Mouse (Mus musculus): ENCODE data around the gene Olfr608. TPM values are rescaled to one million over a fixed set of nuclear protein-coding genes. Genes with fewer than 3 reads are reported as not detected.
"Not testable (repeated sequence)": the region's sequence is repeated elsewhere in the genome, so short reads cannot be mapped to it uniquely, and the experiment has no call there.

Olfr608 gene
- not detected in 2 replicates for polyA plus RNA-seq (2016; fragmentation: Nextera tagmentation; extraction: Ambion mirVana)

DNA sequence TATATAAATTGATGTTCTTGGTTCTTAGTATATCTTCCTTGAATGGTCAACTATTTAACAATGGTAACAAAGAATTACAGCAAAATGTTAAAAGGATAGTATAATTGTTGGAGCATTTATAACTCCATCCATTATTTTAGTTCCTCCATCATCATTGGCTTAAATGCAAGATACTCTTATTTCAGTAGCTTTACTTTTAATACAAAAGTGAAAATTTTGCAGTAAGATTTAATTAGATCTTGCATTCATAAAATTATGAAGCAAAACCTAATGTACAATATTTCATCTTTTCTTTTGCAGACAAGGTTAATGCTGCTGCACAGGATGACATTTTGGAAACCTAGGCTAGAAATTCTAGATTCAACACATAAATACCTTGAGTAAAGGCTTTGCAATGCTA, at the start of gene Olfr608:
TSS of gene Olfr608 (plus strand) at position 301 of the 400 bp plus-strand sequence.
- Histone ChIP-seq H3K27ac (replicated peaks) (no peak within 1 kb of the TSS), H3K4me1 (no peaks in the 10 kb centered on the region), H3K27me3 (no peaks in the 10 kb centered on the region), H3K4me3 (no peak within 1 kb of the TSS), H3K36me3 (no peaks in the 10 kb centered on the region), H3K4me2 (replicated peaks) (no peak within 1 kb of the TSS), H3K9me3 (no peaks in the 10 kb centered on the region), H3K9ac (replicated peaks) (no peak within 1 kb of the TSS)
- no peak for ATAC-seq (ENCODE audit: low FRiP score, low read depth)

DNA sequence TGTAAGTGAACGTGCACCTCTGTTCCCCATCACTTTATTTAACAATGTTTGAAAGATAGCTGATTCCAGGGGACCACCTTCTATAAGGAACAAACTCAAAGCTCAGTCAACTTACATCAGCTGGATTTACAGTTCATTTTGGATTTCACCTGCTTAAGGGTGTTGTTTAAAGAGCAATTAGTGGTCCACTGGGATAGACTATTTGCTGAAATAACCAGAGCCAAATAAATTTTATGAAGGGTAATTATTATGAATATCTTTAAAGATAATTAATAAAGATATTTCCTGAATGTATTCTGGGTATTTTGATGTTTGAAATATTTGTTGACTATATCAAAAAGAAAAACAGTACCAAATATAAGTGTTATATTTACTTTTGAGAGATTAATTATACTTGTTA, 24.3 kb upstream of the Olfr608 start, which contains the start of gene Olfr605:
TSS of gene Olfr605 (minus strand) at position 101 of the 400 bp plus-strand sequence.
- H3K27ac ChIP-seq (replicated peaks), result no peak within 1 kb of the TSS
- H3K4me1 ChIP-seq, result no peaks in the 10 kb centered on the region
- no peaks in the 10 kb centered on the region for H3K9me3 ChIP-seq
- no peak within 1 kb of the TSS for H3K9ac ChIP-seq (replicated peaks)
- 86% methylated on average over 1 of the region's 1 CpGs for WGBS
- ATAC-seq (ENCODE audit: low FRiP score, low read depth), result no peak
- no peaks in the 10 kb centered on the region for H3K27me3 ChIP-seq
- no peak within 1 kb of the TSS for H3K4me2 ChIP-seq (replicated peaks)
- no peak within 1 kb of the TSS for H3K4me3 ChIP-seq
- no peaks in the 10 kb centered on the region for H3K36me3 ChIP-seq

DNA sequence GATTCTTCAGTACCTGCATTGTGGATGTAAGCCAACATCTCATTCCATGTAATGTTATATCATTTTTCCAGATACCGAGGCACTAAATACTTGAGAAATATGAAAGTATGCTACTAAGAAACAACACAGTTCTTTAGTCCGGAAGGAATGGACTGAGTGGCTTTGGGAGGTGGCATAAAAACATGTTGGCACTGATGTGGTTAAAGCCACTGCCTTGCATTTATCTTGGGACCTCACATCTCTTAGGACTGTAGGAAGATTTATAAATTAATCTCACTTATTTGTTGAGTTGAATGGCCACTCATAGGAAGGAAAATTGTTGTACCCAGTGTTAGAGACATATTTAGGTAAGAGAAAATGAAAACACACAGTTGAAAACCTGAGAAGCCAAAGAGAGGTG, 20.9 kb upstream of the Olfr608 start, which contains the start of gene Olfr606:
TSS of gene Olfr606 (plus strand) at position 301 of the 400 bp plus-strand sequence.
- Histone ChIP-seq H3K27me3 (no peaks in the 10 kb centered on the region), H3K27ac (replicated peaks) (no peak within 1 kb of the TSS), H3K4me2 (replicated peaks) (no peak within 1 kb of the TSS), H3K36me3 (no peaks in the 10 kb centered on the region), H3K4me1 (no peaks in the 10 kb centered on the region), H3K4me3 (no peak within 1 kb of the TSS), H3K9ac (replicated peaks) (no peak within 1 kb of the TSS), H3K9me3 (no peaks in the 10 kb centered on the region)
- no peak for ATAC-seq (ENCODE audit: low FRiP score, low read depth)
- 91% methylated on average over 2 of the region's 2 CpGs for WGBS

DNA sequence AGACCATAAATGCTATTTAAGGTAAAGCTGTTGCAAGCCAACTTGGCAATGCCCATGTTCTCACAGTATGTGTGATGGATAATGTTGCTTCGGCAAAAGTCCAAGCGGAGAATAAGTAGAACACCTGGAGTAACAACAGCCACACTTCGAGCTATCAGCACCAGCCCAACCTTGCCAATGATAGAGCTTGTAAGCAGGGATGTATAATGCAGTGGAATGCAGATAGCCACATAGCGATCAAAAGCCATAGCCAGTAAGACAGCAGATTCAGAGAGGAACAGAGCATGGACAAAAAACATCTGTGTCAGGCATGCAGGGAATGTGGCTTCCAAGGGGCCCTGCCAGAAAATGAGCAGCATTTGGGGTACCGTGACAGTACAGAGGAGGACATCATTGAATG, 9.1 kb upstream of the Olfr608 start:
- Histone ChIP-seq H3K27me3 (no peaks in the 10 kb centered on the region), H3K4me1 (no peaks in the 10 kb centered on the region), H3K4me3 (no peak overlapping the region), H3K36me3 (no peaks in the 10 kb centered on the region), H3K4me2 (replicated peaks) (no peak overlapping the region), H3K27ac (replicated peaks) (no peak overlapping the region), H3K9me3 (no peaks in the 10 kb centered on the region), H3K9ac (replicated peaks) (no peak overlapping the region)
- ATAC-seq (ENCODE audit: low FRiP score, low read depth), result no peak
- 92% methylated on average over 5 of the region's 5 CpGs for WGBS

DNA sequence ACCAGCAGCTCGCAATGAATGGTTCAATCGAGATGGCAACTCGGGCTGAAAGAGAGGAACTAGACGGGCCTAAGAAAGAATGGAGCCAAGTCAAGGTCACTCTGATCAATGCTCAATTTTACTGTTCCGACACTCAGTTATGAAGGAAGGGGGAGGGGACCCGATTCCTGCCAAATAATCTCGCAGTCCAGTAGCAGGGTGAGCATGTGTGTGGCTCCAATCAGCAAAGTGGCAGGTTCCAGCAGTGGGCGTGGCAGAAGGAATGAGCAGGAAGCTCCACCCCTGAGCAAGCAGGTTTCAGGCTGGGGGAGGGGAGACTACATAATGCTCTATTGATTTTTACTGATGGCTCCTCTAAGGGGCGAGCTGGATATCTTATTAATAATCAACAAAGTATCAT, 7.4 kb downstream of the Olfr608 start:
- not testable (repeated sequence) for H3K4me2 ChIP-seq (replicated peaks); H3K9ac ChIP-seq (replicated peaks); ATAC-seq (ENCODE audit: low FRiP score, low read depth); H3K4me1 ChIP-seq; H3K27ac ChIP-seq (replicated peaks); H3K27me3 ChIP-seq; H3K4me3 ChIP-seq; H3K9me3 ChIP-seq; H3K36me3 ChIP-seq
- 86% methylated on average over 9 of the region's 9 CpGs for WGBS

DNA sequence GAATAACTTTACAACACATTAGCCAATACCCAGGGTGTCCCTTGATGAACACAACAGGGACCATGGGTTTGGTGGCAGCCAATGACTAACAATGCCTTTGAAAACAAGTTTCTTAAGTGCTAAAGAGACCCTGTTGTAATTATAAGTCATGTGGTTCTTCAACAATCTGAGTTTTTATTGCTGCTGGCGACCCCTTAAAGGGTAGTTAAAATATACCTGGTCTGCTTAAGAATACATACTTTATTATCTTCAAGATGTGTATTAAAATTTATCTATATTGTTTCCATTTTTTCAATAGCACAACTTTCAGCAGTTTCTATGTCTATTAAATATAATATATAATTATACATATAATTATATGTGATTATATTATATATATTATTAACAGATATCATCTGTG, 28.3 kb downstream of the Olfr608 start, which contains the start of gene Olfr609:
TSS of gene Olfr609 (minus strand) at position 101 of the 400 bp plus-strand sequence.
- no peak for ATAC-seq (ENCODE audit: low FRiP score, low read depth)

DNA sequence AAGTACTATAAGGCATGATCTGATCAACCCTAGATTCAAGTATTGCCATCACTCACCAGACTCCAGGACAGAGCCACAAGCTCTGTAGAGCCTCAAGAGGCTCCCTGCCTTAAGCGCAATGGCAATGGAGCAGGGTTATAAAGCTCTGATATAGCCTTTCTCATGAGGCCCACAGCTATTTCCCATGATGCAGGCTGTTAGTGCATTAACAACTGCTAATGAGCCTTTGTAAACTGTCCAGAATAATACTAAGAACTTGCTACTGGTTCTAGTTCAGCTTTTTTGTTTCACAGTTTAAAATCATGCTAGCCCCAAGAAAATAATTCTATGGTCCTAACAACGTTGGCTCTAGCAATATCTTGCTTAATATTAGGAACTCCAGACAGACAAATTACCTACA, 42.3 kb downstream of the Olfr608 start, which contains the start of gene Olfr610:
TSS of gene Olfr610 (minus strand) at position 101 of the 400 bp plus-strand sequence.
- no peak within 1 kb of the TSS for H3K4me3 ChIP-seq
- H3K4me1 ChIP-seq, result no peaks in the 10 kb centered on the region
- no peak within 1 kb of the TSS for H3K4me2 ChIP-seq (replicated peaks)
- no peak for ATAC-seq (ENCODE audit: low FRiP score, low read depth)
- H3K36me3 ChIP-seq, result no peaks in the 10 kb centered on the region
- H3K27me3 ChIP-seq, result no peaks in the 10 kb centered on the region
- no peaks in the 10 kb centered on the region for H3K9me3 ChIP-seq
- H3K9ac ChIP-seq (replicated peaks), result no peak within 1 kb of the TSS
- 89% methylated on average over 2 of the region's 2 CpGs for WGBS
- H3K27ac ChIP-seq (replicated peaks), result no peak within 1 kb of the TSS

More for the DNA sequence above, 28.3 kb downstream of the Olfr608 start, which contains the start of gene Olfr609:
- 76% methylated on average over 1 of the region's 1 CpGs for WGBS
- no peaks in the 10 kb centered on the region for H3K36me3 ChIP-seq
- H3K4me3 ChIP-seq, result no peak within 1 kb of the TSS
- H3K4me2 ChIP-seq (replicated peaks), result no peak within 1 kb of the TSS
- no peaks in the 10 kb centered on the region for H3K27me3 ChIP-seq
- no peak within 1 kb of the TSS for H3K27ac ChIP-seq (replicated peaks)
- H3K9ac ChIP-seq (replicated peaks), result no peak within 1 kb of the TSS
- no peaks in the 10 kb centered on the region for H3K9me3 ChIP-seq
- no peaks in the 10 kb centered on the region for H3K4me1 ChIP-seq

DNA sequence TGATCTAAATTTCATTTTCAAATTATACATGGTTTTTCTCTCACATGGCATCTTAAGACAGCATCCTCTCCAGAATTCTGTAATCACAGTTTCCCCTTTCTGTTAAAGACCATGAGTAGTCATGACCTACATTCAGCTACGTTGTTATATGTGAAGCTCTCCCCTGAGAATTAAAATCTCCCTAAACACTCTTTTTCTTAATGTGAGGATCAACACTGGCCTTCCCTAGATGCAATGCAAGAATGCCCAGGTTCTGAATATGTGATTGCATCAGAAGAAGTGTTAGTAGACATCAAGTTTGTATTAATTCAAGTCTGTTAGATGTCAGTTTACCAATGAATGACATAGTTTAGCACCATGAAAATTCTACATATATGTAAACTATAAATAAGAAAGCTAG, 51.1 kb downstream of the Olfr608 start, which contains the start of gene Olfr611:
TSS of gene Olfr611 (minus strand) at position 101 of the 400 bp plus-strand sequence.
- H3K36me3 ChIP-seq; H3K9ac ChIP-seq (replicated peaks); H3K9me3 ChIP-seq; H3K4me3 ChIP-seq; ATAC-seq (ENCODE audit: low FRiP score, low read depth); H3K27ac ChIP-seq (replicated peaks); H3K4me2 ChIP-seq (replicated peaks); H3K27me3 ChIP-seq; H3K4me1 ChIP-seq: not testable (repeated sequence)
- WGBS, result 69% methylated on average over 1 of the region's 1 CpGs

Other genes starting within 250 kb of the Olfr608 start
- not detected in 2 replicates for gene Usp17ld, start 217.4 kb upstream of the Olfr608 start, polyA plus RNA-seq (2016; fragmentation: Nextera tagmentation; extraction: Ambion mirVana)
- not detected in 2 replicates for gene Olfr596, start 164.2 kb upstream of the Olfr608 start, polyA plus RNA-seq (2016; fragmentation: Nextera tagmentation; extraction: Ambion mirVana)
- not detected in 2 replicates for gene Olfr597, start 153.6 kb upstream of the Olfr608 start, polyA plus RNA-seq (2016; fragmentation: Nextera tagmentation; extraction: Ambion mirVana)
- not detected in 2 replicates for gene Olfr598, start 146.3 kb upstream of the Olfr608 start, polyA plus RNA-seq (2016; fragmentation: Nextera tagmentation; extraction: Ambion mirVana)
- gene Olfr599, start 134.0 kb upstream of the Olfr608 start, polyA plus RNA-seq (2016; fragmentation: Nextera tagmentation; extraction: Ambion mirVana), result not detected in 2 replicates
- not detected in 2 replicates for gene Olfr600, start 120.2 kb upstream of the Olfr608 start, polyA plus RNA-seq (2016; fragmentation: Nextera tagmentation; extraction: Ambion mirVana)
- not detected in 2 replicates for gene Olfr601, start 107.2 kb upstream of the Olfr608 start, polyA plus RNA-seq (2016; fragmentation: Nextera tagmentation; extraction: Ambion mirVana)
- gene Olfr603, start 83.7 kb upstream of the Olfr608 start, polyA plus RNA-seq (2016; fragmentation: Nextera tagmentation; extraction: Ambion mirVana), result not detected in 2 replicates
- gene Usp17lc, start 54.8 kb upstream of the Olfr608 start, polyA plus RNA-seq (2016; fragmentation: Nextera tagmentation; extraction: Ambion mirVana), result not detected in 2 replicates
- not detected in 2 replicates for gene Olfr605, start 24.4 kb upstream of the Olfr608 start, polyA plus RNA-seq (2016; fragmentation: Nextera tagmentation; extraction: Ambion mirVana)
- gene Olfr606, start 20.8 kb upstream of the Olfr608 start, polyA plus RNA-seq (2016; fragmentation: Nextera tagmentation; extraction: Ambion mirVana), result not detected in 2 replicates
- gene Olfr607, start 5.7 kb upstream of the Olfr608 start, polyA plus RNA-seq (2016; fragmentation: Nextera tagmentation; extraction: Ambion mirVana), result not detected in 2 replicates
- gene Olfr609, start 28.2 kb downstream of the Olfr608 start, polyA plus RNA-seq (2016; fragmentation: Nextera tagmentation; extraction: Ambion mirVana), result not detected in 2 replicates
- gene Olfr610, start 42.2 kb downstream of the Olfr608 start, polyA plus RNA-seq (2016; fragmentation: Nextera tagmentation; extraction: Ambion mirVana), result not detected in 2 replicates
- gene Olfr611, start 51.0 kb downstream of the Olfr608 start, polyA plus RNA-seq (2016; fragmentation: Nextera tagmentation; extraction: Ambion mirVana), result not detected in 2 replicates
- not detected in 2 replicates for gene Olfr612, start 72.8 kb downstream of the Olfr608 start, polyA plus RNA-seq (2016; fragmentation: Nextera tagmentation; extraction: Ambion mirVana)
- gene Olfr613, start 78.2 kb downstream of the Olfr608 start, polyA plus RNA-seq (2016; fragmentation: Nextera tagmentation; extraction: Ambion mirVana), result not detected in 2 replicates
- not detected in 2 replicates for gene Olfr615, start 86.2 kb downstream of the Olfr608 start, polyA plus RNA-seq (2016; fragmentation: Nextera tagmentation; extraction: Ambion mirVana)
- gene Olfr616, start 99.3 kb downstream of the Olfr608 start, polyA plus RNA-seq (2016; fragmentation: Nextera tagmentation; extraction: Ambion mirVana), result not detected in 2 replicates
- not detected in 2 replicates for gene Olfr617, start 103.2 kb downstream of the Olfr608 start, polyA plus RNA-seq (2016; fragmentation: Nextera tagmentation; extraction: Ambion mirVana)
- gene Olfr618, start 120.2 kb downstream of the Olfr608 start, polyA plus RNA-seq (2016; fragmentation: Nextera tagmentation; extraction: Ambion mirVana), result not detected in 2 replicates
- gene Olfr619, start 130.7 kb downstream of the Olfr608 start, polyA plus RNA-seq (2016; fragmentation: Nextera tagmentation; extraction: Ambion mirVana), result not detected in 2 replicates
- not detected in 2 replicates for gene Olfr620, start 142.7 kb downstream of the Olfr608 start, polyA plus RNA-seq (2016; fragmentation: Nextera tagmentation; extraction: Ambion mirVana)
- gene Olfr622, start 172.8 kb downstream of the Olfr608 start, polyA plus RNA-seq (2016; fragmentation: Nextera tagmentation; extraction: Ambion mirVana), result not detected in 2 replicates
- not detected in 2 replicates for gene Olfr623, start 193.8 kb downstream of the Olfr608 start, polyA plus RNA-seq (2016; fragmentation: Nextera tagmentation; extraction: Ambion mirVana)
- gene Olfr624, start 201.3 kb downstream of the Olfr608 start, polyA plus RNA-seq (2016; fragmentation: Nextera tagmentation; extraction: Ambion mirVana), result not detected in 2 replicates
- gene Olfr625-ps1, start 212.8 kb downstream of the Olfr608 start, polyA plus RNA-seq (2016; fragmentation: Nextera tagmentation; extraction: Ambion mirVana), result not detected in 2 replicates
- gene Olfr243, start 244.8 kb downstream of the Olfr608 start, polyA plus RNA-seq (2016; fragmentation: Nextera tagmentation; extraction: Ambion mirVana), result not detected in 2 replicates